Mouse (Mus musculus): ENCODE results near the gene Ascl2. TPM values are rescaled to one million over a fixed set of nuclear protein-coding genes. Genes with fewer than 3 reads are reported as not detected.

Ascl2 gene
- polyA plus RNA-seq, 1 experiment = 2.4 TPM

- H3K36me3 ChIP-seq (replicated peaks; ENCODE audit: low read length) = no peaks in the 10 kb centered on the region
- TF ChIP-seq GATA1 (IDR thresholded peaks at IDR 0.05; ENCODE audit: borderline replicate concordance, low read length) (no peak), FLI1 (IDR thresholded peaks at IDR 0.05; ENCODE audit: low read length) (no peak)
- no peak overlapping the region for H3K4me3 ChIP-seq (replicated peaks)
- H3K9me3 ChIP-seq = no peaks in the 10 kb centered on the region
- H3K4me1 ChIP-seq = no peaks in the 10 kb centered on the region
- H3K27me3 ChIP-seq (replicated peaks) = peaks cover 78% of the 10 kb centered on the region
Observed at GRCm38 (mm10) chr7:142927293-142927692, 41.8 kb downstream of the Ascl2 start.

GRCm38 (mm10) chr7:142918641-142919628, 50.1 kb downstream of the Ascl2 start:
- TF ChIP-seq GATA1 (IDR thresholded peaks at IDR 0.05; ENCODE audit: borderline replicate concordance, low read length) = no peak
- no peak for TF ChIP-seq FLI1 (IDR thresholded peaks at IDR 0.05; ENCODE audit: low read length)
- Histone ChIP-seq H3K27me3 (replicated peaks) (peaks cover 65% of the 10 kb centered on the region), H3K9me3 (no peaks in the 10 kb centered on the region), H3K4me1 (no peaks in the 10 kb centered on the region), H3K4me3 (replicated peaks) (no peak overlapping the region), H3K36me3 (replicated peaks; ENCODE audit: low read length) (no peaks in the 10 kb centered on the region)

DNA sequence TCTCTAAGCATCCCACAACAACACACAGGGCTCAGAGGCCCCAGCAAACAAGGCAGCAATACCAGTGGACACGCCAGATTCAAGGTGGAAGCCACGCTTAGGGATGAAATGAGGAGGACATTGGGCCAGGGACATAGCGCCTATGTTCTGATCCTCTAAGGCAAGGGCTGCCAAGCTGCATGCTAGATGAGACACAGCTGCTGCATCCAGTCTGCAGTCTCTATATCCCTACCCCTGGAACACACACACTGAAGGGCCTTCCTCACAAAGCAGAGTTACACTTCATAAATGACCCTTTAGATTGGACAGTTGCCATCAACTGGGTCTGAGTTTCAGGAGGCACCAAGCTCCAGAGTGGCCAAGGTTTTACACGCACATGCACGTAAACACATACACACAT, 51.4 kb downstream of the Ascl2 start:
- no peaks in the 10 kb centered on the region for H3K4me1 ChIP-seq
- peaks cover 65% of the 10 kb centered on the region for H3K27me3 ChIP-seq (replicated peaks)
- TF ChIP-seq GATA1 (IDR thresholded peaks at IDR 0.05; ENCODE audit: borderline replicate concordance, low read length) (no peak), FLI1 (IDR thresholded peaks at IDR 0.05; ENCODE audit: low read length) (no peak)
- no peaks in the 10 kb centered on the region for H3K9me3 ChIP-seq
- H3K4me3 ChIP-seq (replicated peaks) = no peak overlapping the region
- H3K36me3 ChIP-seq (replicated peaks; ENCODE audit: low read length) = no peaks in the 10 kb centered on the region

Other genes starting within 250 kb of the Ascl2 start
- not detected in 2 replicates for gene Ins2, start 225.9 kb downstream of the Ascl2 start, polyA plus RNA-seq (2012; ENCODE audit: insufficient read depth, low replicate concordance)
- gene Th, start 38.1 kb downstream of the Ascl2 start, polyA plus RNA-seq (2012; ENCODE audit: insufficient read depth, low replicate concordance) = not detected in 2 replicates
- gene Tspan32, start 35.8 kb upstream of the Ascl2 start, polyA plus RNA-seq (2012; ENCODE audit: insufficient read depth, low replicate concordance) = 109 and 119 TPM in 2 replicates
- 774 and 1,679 TPM in 2 replicates for gene Cd81, start 83.5 kb upstream of the Ascl2 start, polyA plus RNA-seq (2012; ENCODE audit: insufficient read depth, low replicate concordance)
- 167 and 219 TPM in 2 replicates for gene Tssc4, start 100.0 kb upstream of the Ascl2 start, polyA plus RNA-seq (2012; ENCODE audit: insufficient read depth, low replicate concordance)
- gene Trpm5, start 125.4 kb upstream of the Ascl2 start, polyA plus RNA-seq (2012; ENCODE audit: insufficient read depth, low replicate concordance) = not detected in 2 replicates
- gene Kcnq1, start 137.1 kb upstream of the Ascl2 start, polyA plus RNA-seq (2012; ENCODE audit: insufficient read depth, low replicate concordance) = not detected in 2 replicates

Data from megakaryocyte, embryonic 14.5 days (primary cell).